Mouse (Mus musculus) embryo, embryonic 10.5 days (tissue): Measurements from ENCODE around the gene Atp5mpl.
"Not testable (repeated sequence)": the region's sequence is repeated elsewhere in the genome, so short reads cannot be mapped to it uniquely, and the experiment has no call there.

Experiments used
- DNase-seq: peaks from one replicate; pipeline ENCODE4 v3.0.0-alpha.2; 2015; ENCODE audit warnings: low spot score

Gene Atp5mpl

GRCm38 (mm10) chr12:111950486-111950885 is 16.3 kb downstream of the Atp5mpl start:
- no peak for DNase-seq

GRCm38 (mm10) chr12:111946716-111947115 is 20.1 kb downstream of the Atp5mpl start:
- peak; percentile 59 for DNase-seq

- DNase-seq: not testable (repeated sequence)
Observed at GRCm38 (mm10) chr12:111945765-111946655, 20.8 kb downstream of the Atp5mpl start.

- DNase-seq: no peak
Observed at GRCm38 (mm10) chr12:111945115-111945514, 21.7 kb downstream of the Atp5mpl start.

- not testable (repeated sequence) for DNase-seq
Observed at GRCm38 (mm10) chr12:111944065-111944987, 22.5 kb downstream of the Atp5mpl start.

GRCm38 (mm10) chr12:111943421-111944064 is 23.2 kb downstream of the Atp5mpl start:
- DNase-seq: no peak

GRCm38 (mm10) chr12:111938623-111939177 is 28.1 kb downstream of the Atp5mpl start:
- peak; percentile 66 for DNase-seq

- no peak for DNase-seq
Observed at GRCm38 (mm10) chr12:111936706-111937550, 29.8 kb downstream of the Atp5mpl start.

GRCm38 (mm10) chr12:111933971-111934370 is 32.8 kb downstream of the Atp5mpl start:
- DNase-seq: no peak

- no peak for DNase-seq
Observed at GRCm38 (mm10) chr12:111933032-111933704, 33.6 kb downstream of the Atp5mpl start.

- no peak for DNase-seq
Observed at GRCm38 (mm10) chr12:111932513-111932912, 34.3 kb downstream of the Atp5mpl start.

- no peak for DNase-seq
Observed at GRCm38 (mm10) chr12:111931411-111932025, 35.3 kb downstream of the Atp5mpl start.

GRCm38 (mm10) chr12:111928411-111928966 is 38.3 kb downstream of the Atp5mpl start:
- no peak for DNase-seq

- no peak for DNase-seq
Observed at GRCm38 (mm10) chr12:111927338-111927737, 39.4 kb downstream of the Atp5mpl start.

GRCm38 (mm10) chr12:111923117-111923516 is 43.7 kb downstream of the Atp5mpl start:
- DNase-seq: no peak

- no peak for DNase-seq
Observed at GRCm38 (mm10) chr12:111920046-111920445, 46.7 kb downstream of the Atp5mpl start.

- no peak for DNase-seq
Observed at GRCm38 (mm10) chr12:111916514-111917217, 50.1 kb downstream of the Atp5mpl start.

- DNase-seq: no peak
Observed at GRCm38 (mm10) chr12:111915781-111916180, 51.0 kb downstream of the Atp5mpl start.

GRCm38 (mm10) chr12:111914031-111914430 is 52.7 kb downstream of the Atp5mpl start:
- DNase-seq: no peak
